Mouse (Mus musculus): Measurements from ENCODE around the gene Vps37d. TPM values are rescaled to one million over a fixed set of nuclear protein-coding genes. Genes with fewer than 3 reads are reported as not detected.

Vps37d gene
- total and polyA plus RNA-seq, 2 experiments: 0.18 to 0.66 TPM

DNA sequence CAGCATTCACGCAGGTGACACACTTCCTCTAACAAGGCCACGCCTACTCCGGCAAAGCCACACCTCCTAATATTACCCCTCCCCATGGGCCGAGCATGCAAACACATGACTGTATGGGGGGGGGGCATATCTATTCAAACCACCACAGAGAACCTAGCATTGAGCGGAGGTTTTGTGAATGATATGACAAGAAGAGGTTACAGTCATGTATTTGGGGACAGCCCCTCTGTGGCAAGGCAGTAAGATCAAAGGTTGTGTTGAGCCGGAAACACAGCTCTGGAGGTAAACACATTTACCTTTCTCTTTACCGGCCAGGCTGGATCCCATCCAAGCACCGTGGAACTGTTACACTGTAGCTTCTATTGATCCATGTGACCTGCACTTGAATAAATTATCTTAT is 37.2 kb upstream of the Vps37d start:
- Histone ChIP-seq H3K27me3 (ENCODE audit: control insufficient read depth, insufficient read depth, low read length) (no peaks in the 10 kb centered on the region), H3K4me3 (ENCODE audit: insufficient read depth, low read depth, low read length) (no peak overlapping the region), H3K36me3 (ENCODE audit: control insufficient read depth, insufficient read depth, low read length) (peaks cover 28% of the 10 kb centered on the region), H3K27ac (replicated peaks; ENCODE audit: insufficient read depth, low read depth, low read length) (peak overlapping the region; percentile 75), H3K4me1 (ENCODE audit: control insufficient read depth, insufficient read depth, low read length) (peaks cover 46% of the 10 kb centered on the region), H3K79me2 (ENCODE audit: control insufficient read depth, insufficient read depth, low read length) (peaks cover 19% of the 10 kb centered on the region), H3K9ac (ENCODE audit: low read depth, low read length) (no peak overlapping the region)
- no peak for TF ChIP-seq CTCF (IDR thresholded peaks at IDR 0.05; ENCODE audit: low read depth, low read length)
- no peak for TF ChIP-seq POLR2A (IDR thresholded peaks at IDR 0.05; ENCODE audit: extremely low read depth, insufficient read depth, low read length)
- DNase-seq (ENCODE audit: extremely low read depth, low read depth, low spot score): peak; percentile 90
- WGBS: 23% methylated on average over 8 of the region's 8 CpGs

DNA sequence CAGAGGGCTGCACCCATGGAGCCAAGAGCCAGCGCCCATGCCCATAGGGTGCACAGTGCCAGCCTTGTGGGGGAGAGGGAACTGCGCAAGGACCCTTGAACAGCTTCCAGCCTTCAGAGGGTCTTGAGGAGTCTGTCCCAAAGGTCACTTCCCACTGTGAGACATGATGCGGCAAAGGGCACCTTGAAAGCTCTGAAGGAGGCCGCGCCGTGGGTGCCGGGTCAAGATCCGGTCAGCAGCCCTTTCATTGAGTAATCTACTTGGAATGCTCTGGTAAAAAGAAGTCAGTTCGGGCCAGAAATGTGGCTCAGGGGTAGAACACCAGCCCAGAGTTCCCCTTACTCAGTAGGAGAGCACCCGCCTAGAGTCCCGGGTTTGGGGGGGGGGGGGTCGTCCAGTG is 35.7 kb upstream of the Vps37d start:
- Histone ChIP-seq H3K4me1 (ENCODE audit: control insufficient read depth, insufficient read depth, low read length) (peaks cover 47% of the 10 kb centered on the region), H3K79me2 (ENCODE audit: control insufficient read depth, insufficient read depth, low read length) (peaks cover 25% of the 10 kb centered on the region), H3K27me3 (ENCODE audit: control insufficient read depth, insufficient read depth, low read length) (no peaks in the 10 kb centered on the region), H3K36me3 (ENCODE audit: control insufficient read depth, insufficient read depth, low read length) (peaks cover 21% of the 10 kb centered on the region), H3K27ac (replicated peaks; ENCODE audit: insufficient read depth, low read depth, low read length) (peak overlapping the region; percentile 15; the same call in 1 of the 2 replicates), H3K9ac (ENCODE audit: low read depth, low read length) (peak overlapping the region; percentile 26; the same call in 1 of the 2 replicates), H3K4me3 (ENCODE audit: insufficient read depth, low read depth, low read length) (no peak overlapping the region)
- no peak for DNase-seq (ENCODE audit: extremely low read depth, low read depth, low spot score)
- WGBS: 55% methylated on average over 12 of the region's 12 CpGs
- TF ChIP-seq POLR2A (IDR thresholded peaks at IDR 0.05; ENCODE audit: extremely low read depth, insufficient read depth, low read length) (no peak), CTCF (IDR thresholded peaks at IDR 0.05; ENCODE audit: low read depth, low read length) (no peak)

GRCm38 (mm10) chr5:135109976-135110375 is 31.9 kb upstream of the Vps37d start:
- no peak overlapping the region for H3K4me3 ChIP-seq (ENCODE audit: insufficient read depth, low read depth, low read length)
- H3K9ac ChIP-seq (ENCODE audit: low read depth, low read length): peak overlapping the region; percentile 42
- WGBS: 14% methylated on average over 6 of the region's 6 CpGs
- H3K27ac ChIP-seq (replicated peaks; ENCODE audit: insufficient read depth, low read depth, low read length): peak overlapping the region; percentile 91
- peaks cover 37% of the 10 kb centered on the region for H3K4me1 ChIP-seq (ENCODE audit: control insufficient read depth, insufficient read depth, low read length)
- TF ChIP-seq CTCF (IDR thresholded peaks at IDR 0.05; ENCODE audit: low read depth, low read length) (no peak), POLR2A (IDR thresholded peaks at IDR 0.05; ENCODE audit: extremely low read depth, insufficient read depth, low read length) (no peak)
- DNase-seq (ENCODE audit: extremely low read depth, low read depth, low spot score): peak; percentile 66
- H3K36me3 ChIP-seq (ENCODE audit: control insufficient read depth, insufficient read depth, low read length): peaks cover 9% of the 10 kb centered on the region
- H3K79me2 ChIP-seq (ENCODE audit: control insufficient read depth, insufficient read depth, low read length): peaks cover 21% of the 10 kb centered on the region
- H3K27me3 ChIP-seq (ENCODE audit: control insufficient read depth, insufficient read depth, low read length): no peaks in the 10 kb centered on the region

DNA sequence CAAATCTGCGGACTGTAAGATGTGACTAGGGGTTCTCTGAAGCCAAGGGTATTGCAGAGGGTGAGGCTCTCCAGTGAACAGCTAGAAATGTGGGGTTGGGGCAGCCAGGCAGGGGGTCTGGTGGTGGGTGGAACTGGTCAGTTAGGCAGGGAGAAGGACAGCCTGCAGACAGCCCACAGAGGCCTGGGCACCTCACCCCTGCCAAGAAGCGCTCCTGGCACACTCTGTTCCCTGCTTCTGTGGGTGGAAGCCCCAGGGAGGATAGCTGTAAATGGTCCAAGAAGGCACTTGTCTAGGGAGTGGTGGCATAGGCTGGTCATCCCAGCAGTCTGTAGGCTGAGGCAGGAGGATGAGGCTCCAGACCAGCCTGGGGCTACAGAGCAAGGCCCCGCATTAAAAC is 31.4 kb upstream of the Vps37d start:
- peaks cover 38% of the 10 kb centered on the region for H3K4me1 ChIP-seq (ENCODE audit: control insufficient read depth, insufficient read depth, low read length)
- H3K27me3 ChIP-seq (ENCODE audit: control insufficient read depth, insufficient read depth, low read length): no peaks in the 10 kb centered on the region
- peak; percentile 60 for DNase-seq (ENCODE audit: extremely low read depth, low read depth, low spot score)
- peak overlapping the region; percentile 91 for H3K27ac ChIP-seq (replicated peaks; ENCODE audit: insufficient read depth, low read depth, low read length)
- peak overlapping the region; percentile 45 for H3K4me3 ChIP-seq (ENCODE audit: insufficient read depth, low read depth, low read length)
- peak overlapping the region; percentile 70 for H3K9ac ChIP-seq (ENCODE audit: low read depth, low read length)
- WGBS: 25% methylated on average over 3 of the region's 3 CpGs
- H3K79me2 ChIP-seq (ENCODE audit: control insufficient read depth, insufficient read depth, low read length): peaks cover 24% of the 10 kb centered on the region
- H3K36me3 ChIP-seq (ENCODE audit: control insufficient read depth, insufficient read depth, low read length): peaks cover 9% of the 10 kb centered on the region
- TF ChIP-seq POLR2A (IDR thresholded peaks at IDR 0.05; ENCODE audit: extremely low read depth, insufficient read depth, low read length) (0 out of 2 replicates have a peak, but pooled peaks have one; percentile 6), CTCF (IDR thresholded peaks at IDR 0.05; ENCODE audit: low read depth, low read length) (no peak)

DNA sequence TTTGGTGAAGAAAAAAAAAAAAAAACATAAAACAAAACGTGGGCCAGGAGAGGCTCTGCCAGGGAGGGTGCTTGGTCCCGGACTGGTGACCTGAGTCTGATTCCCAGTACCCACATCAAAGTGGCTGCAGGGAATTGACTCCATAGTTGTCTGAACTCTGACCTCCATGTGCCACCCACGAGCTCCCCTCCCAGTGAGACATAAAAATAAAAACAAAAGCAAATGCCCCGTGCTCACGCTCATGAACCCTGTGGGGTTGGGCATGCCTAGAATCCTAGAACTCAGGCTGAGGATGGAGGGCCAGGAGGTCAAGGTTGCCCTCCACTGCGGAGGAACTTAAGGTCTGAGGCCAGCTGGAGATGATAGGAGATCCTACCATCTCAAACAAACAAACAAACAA is 31.0 kb upstream of the Vps37d start:
- TF ChIP-seq POLR2A (IDR thresholded peaks at IDR 0.05; ENCODE audit: extremely low read depth, insufficient read depth, low read length) (no peak), CTCF (IDR thresholded peaks at IDR 0.05; ENCODE audit: low read depth, low read length) (no peak)
- 15% methylated on average over 6 of the region's 6 CpGs for WGBS
- no peaks in the 10 kb centered on the region for H3K27me3 ChIP-seq (ENCODE audit: control insufficient read depth, insufficient read depth, low read length)
- peaks cover 36% of the 10 kb centered on the region for H3K4me1 ChIP-seq (ENCODE audit: control insufficient read depth, insufficient read depth, low read length)
- peak overlapping the region; percentile 70 for H3K9ac ChIP-seq (ENCODE audit: low read depth, low read length)
- H3K79me2 ChIP-seq (ENCODE audit: control insufficient read depth, insufficient read depth, low read length): peaks cover 24% of the 10 kb centered on the region
- peak overlapping the region; percentile 45 for H3K4me3 ChIP-seq (ENCODE audit: insufficient read depth, low read depth, low read length)
- H3K27ac ChIP-seq (replicated peaks; ENCODE audit: insufficient read depth, low read depth, low read length): peak overlapping the region; percentile 91
- DNase-seq (ENCODE audit: extremely low read depth, low read depth, low spot score): peak; percentile 88
- peaks cover 6% of the 10 kb centered on the region for H3K36me3 ChIP-seq (ENCODE audit: control insufficient read depth, insufficient read depth, low read length)
